Mouse (Mus musculus): Measurements from ENCODE around the gene Nav2. TPM values are rescaled to one million over a fixed set of nuclear protein-coding genes. Genes with fewer than 3 reads are reported as not detected.

Gene Nav2
- polyA plus RNA-seq, 1 experiment from 2014 or later = 22.4 TPM

DNA sequence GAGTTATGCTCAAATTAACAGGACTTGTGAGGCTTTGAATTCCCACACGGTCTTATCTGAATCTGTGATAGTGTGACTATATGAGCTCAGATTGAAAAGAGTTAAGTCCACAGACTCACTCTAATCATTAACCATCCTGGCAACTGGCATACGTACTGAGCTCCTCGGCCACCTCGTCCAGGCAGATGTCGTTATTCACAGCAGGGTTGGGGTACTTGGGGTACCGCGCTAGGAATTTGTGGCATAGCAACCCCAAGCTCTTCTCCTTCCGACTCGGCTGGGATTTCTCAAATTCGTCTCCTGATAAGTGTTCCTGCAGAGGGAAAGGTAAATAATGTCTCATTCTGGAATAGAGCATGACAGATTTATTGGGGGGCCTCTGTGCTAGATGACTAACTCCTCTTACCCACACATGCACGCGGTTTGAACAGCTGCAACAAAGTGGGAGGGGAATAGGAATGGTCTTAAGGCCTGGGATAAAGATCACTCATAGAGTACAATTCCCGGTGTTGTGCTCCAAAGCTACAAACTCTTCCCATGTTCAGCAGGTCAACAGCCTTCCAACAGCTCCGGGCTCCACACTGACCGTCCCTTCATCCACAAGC lies 30.6 kb upstream of the Nav2 start:
- Histone ChIP-seq H3K27ac (ENCODE audit: low read length) (no peak overlapping the region), H3K9ac (replicated peaks; ENCODE audit: low read depth) (no peak overlapping the region), H3K9me3 (ENCODE audit: low read length) (no peaks in the 10 kb centered on the region), H3K27me3 (replicated peaks; ENCODE audit: insufficient read depth, low read length) (no peaks in the 10 kb centered on the region), H3K4me1 (ENCODE audit: insufficient read depth, low read depth, low read length) (peaks cover 6% of the 10 kb centered on the region), H3K4me2 (replicated peaks; ENCODE audit: low read depth, low read length) (no peak overlapping the region), H3K36me3 (ENCODE audit: insufficient read depth, low read length) (no peaks in the 10 kb centered on the region), H3K4me3 (ENCODE audit: low read depth, low read length) (no peak overlapping the region)
- 52% methylated on average over 15 of the region's 15 CpGs for WGBS
- no peak for TF ChIP-seq EP300 (IDR thresholded peaks at IDR 0.05)
- no peak for TF ChIP-seq CTCF (IDR thresholded peaks at IDR 0.05)
- DNase-seq (ENCODE audit: low spot score) (no peak), ATAC-seq (no peak)

GRCm38 (mm10) chr7:48879574-48879973 lies 28.9 kb upstream of the Nav2 start:
- Histone ChIP-seq H3K4me2 (replicated peaks; ENCODE audit: low read depth, low read length) (no peak overlapping the region), H3K4me3 (ENCODE audit: low read depth, low read length) (no peak overlapping the region), H3K27me3 (replicated peaks; ENCODE audit: insufficient read depth, low read length) (no peaks in the 10 kb centered on the region), H3K36me3 (ENCODE audit: insufficient read depth, low read length) (no peaks in the 10 kb centered on the region), H3K9me3 (ENCODE audit: low read length) (no peaks in the 10 kb centered on the region), H3K9ac (replicated peaks; ENCODE audit: low read depth) (no peak overlapping the region), H3K4me1 (ENCODE audit: insufficient read depth, low read depth, low read length) (peaks cover 6% of the 10 kb centered on the region), H3K27ac (ENCODE audit: low read length) (no peak overlapping the region)
- no peak for ATAC-seq
- DNase-seq (ENCODE audit: low spot score) = no peak
- no peak for TF ChIP-seq EP300 (IDR thresholded peaks at IDR 0.05)
- TF ChIP-seq CTCF (IDR thresholded peaks at IDR 0.05) = no peak
- WGBS = 48% methylated on average over 3 of the region's 3 CpGs

- Histone ChIP-seq H3K9me3 (ENCODE audit: low read length) (no peaks in the 10 kb centered on the region), H3K9ac (replicated peaks; ENCODE audit: low read depth) (0 out of 2 replicates have a peak overlapping the region, but pooled peaks have one; percentile 12), H3K4me2 (replicated peaks; ENCODE audit: low read depth, low read length) (peak overlapping the region; percentile 100), H3K27ac (ENCODE audit: low read length) (no peak overlapping the region), H3K27me3 (replicated peaks; ENCODE audit: insufficient read depth, low read length) (no peaks in the 10 kb centered on the region), H3K4me1 (ENCODE audit: insufficient read depth, low read depth, low read length) (peaks cover 6% of the 10 kb centered on the region), H3K4me3 (ENCODE audit: low read depth, low read length) (peak overlapping the region; percentile 84), H3K36me3 (ENCODE audit: insufficient read depth, low read length) (no peaks in the 10 kb centered on the region)
- DNase-seq (ENCODE audit: low spot score) = peak; percentile 98
- TF ChIP-seq CTCF (IDR thresholded peaks at IDR 0.05) (no peak), EP300 (IDR thresholded peaks at IDR 0.05) (no peak)
- WGBS = under 1% methylated on average over 67 of the region's 77 CpGs
- peak; percentile 99 for ATAC-seq
These were observed 27.7 kb upstream of the Nav2 start for GRCm38 (mm10) chr7:48880591-48881481.

GRCm38 (mm10) chr7:48881486-48881885 lies 27.0 kb upstream of the Nav2 start, which contains the start of gene E2f8:
E2f8 (minus strand) TSS chr7:48881596.
- WGBS = 0% methylated on average over 24 of the region's 41 CpGs
- no peaks in the 10 kb centered on the region for H3K36me3 ChIP-seq (ENCODE audit: insufficient read depth, low read length)
- DNase-seq (ENCODE audit: low spot score) = peak; percentile 85

GRCm38 (mm10) chr7:48881971-48882609 lies 26.4 kb upstream of the Nav2 start:
- DNase-seq (ENCODE audit: low spot score) (peak; percentile 58), ATAC-seq (no peak)
- Histone ChIP-seq H3K27ac (ENCODE audit: low read length) (no peak overlapping the region), H3K27me3 (replicated peaks; ENCODE audit: insufficient read depth, low read length) (no peaks in the 10 kb centered on the region), H3K36me3 (ENCODE audit: insufficient read depth, low read length) (no peaks in the 10 kb centered on the region), H3K9ac (replicated peaks; ENCODE audit: low read depth) (0 out of 2 replicates have a peak overlapping the region, but pooled peaks have one; percentile 13), H3K4me2 (replicated peaks; ENCODE audit: low read depth, low read length) (peak overlapping the region; percentile 100), H3K9me3 (ENCODE audit: low read length) (no peaks in the 10 kb centered on the region), H3K4me1 (ENCODE audit: insufficient read depth, low read depth, low read length) (peaks cover 6% of the 10 kb centered on the region), H3K4me3 (ENCODE audit: low read depth, low read length) (peak overlapping the region; percentile 84)
- 1% methylated on average over 28 of the region's 28 CpGs for WGBS
- TF ChIP-seq EP300 (IDR thresholded peaks at IDR 0.05) (no peak), CTCF (IDR thresholded peaks at IDR 0.05) (no peak)

More at GRCm38 (mm10) chr7:48881486-48881885, 27.0 kb upstream of the Nav2 start, which contains the start of gene E2f8:
- Histone ChIP-seq H3K27ac (ENCODE audit: low read length) (no peak within 1 kb of the TSS), H3K4me3 (ENCODE audit: low read depth, low read length) (peak within 1 kb of the TSS; percentile 84), H3K4me1 (ENCODE audit: insufficient read depth, low read depth, low read length) (peaks cover 6% of the 10 kb centered on the region), H3K9ac (replicated peaks; ENCODE audit: low read depth) (0 out of 2 replicates have a peak within 1 kb of the TSS, but pooled peaks have one; percentile 13), H3K4me2 (replicated peaks; ENCODE audit: low read depth, low read length) (peak within 1 kb of the TSS; percentile 100), H3K9me3 (ENCODE audit: low read length) (no peaks in the 10 kb centered on the region), H3K27me3 (replicated peaks; ENCODE audit: insufficient read depth, low read length) (no peaks in the 10 kb centered on the region)
- ATAC-seq = peak; percentile 83
- TF ChIP-seq EP300 (IDR thresholded peaks at IDR 0.05) (no peak), CTCF (IDR thresholded peaks at IDR 0.05) (no peak)

Data from lung, postnatal 0 days (tissue).